Mouse (Mus musculus): ENCODE data around the gene Prmt7. TPM values are rescaled to one million over a fixed set of nuclear protein-coding genes. Genes with fewer than 3 reads are reported as not detected.
A peak's percentile ranks its signal among the peaks of the same experiment; 100 is the strongest.

Gene Prmt7
- total and polyA plus RNA-seq, 3 experiments, result 48.4 to 87.3 (median 69.5) TPM

DNA sequence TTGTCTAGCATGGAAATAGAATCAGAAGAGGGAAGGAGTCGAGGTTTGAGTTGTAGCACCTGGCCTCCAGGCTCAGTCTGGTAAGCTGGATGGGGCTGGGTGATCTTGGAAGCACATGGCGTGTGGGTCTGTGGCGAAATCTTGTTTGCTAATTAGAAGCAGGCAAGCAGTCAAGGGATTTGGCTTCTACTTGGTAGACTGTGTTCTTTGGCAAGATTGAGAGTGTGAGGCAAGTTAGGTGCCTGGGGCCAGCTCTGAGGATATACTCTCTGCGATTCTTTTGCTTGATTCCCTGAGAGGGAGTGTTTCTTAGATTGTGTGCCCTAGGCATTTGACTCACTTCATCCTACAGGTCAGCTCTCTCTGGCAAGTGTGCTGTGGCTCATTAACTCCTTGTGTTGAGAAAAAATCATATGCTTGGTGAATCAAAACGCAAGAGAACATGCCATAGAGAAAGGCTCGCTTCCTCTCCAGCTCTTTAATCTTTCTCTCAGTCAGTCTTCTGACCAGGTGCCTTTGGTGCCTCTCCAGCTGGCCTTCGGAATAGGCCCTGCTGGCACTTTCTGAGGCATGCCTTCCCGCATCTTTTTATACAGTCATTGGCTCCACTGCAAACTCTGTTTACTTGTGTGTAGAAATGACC is 25.0 kb upstream of the Prmt7 start:
- no peaks in the 10 kb centered on the region for H3K27me3 ChIP-seq (replicated peaks)
- dilution Hi-C loops (cut with MboI; ENCODE audit: extremely low pct_ligation_motif_present, extremely low pct_unique_long_range_greater_than_20kb, low sequenced_read_pairs), result no loop called here
- DNase-seq (ENCODE audit: extremely low read depth), result peak; percentile 45

DNA sequence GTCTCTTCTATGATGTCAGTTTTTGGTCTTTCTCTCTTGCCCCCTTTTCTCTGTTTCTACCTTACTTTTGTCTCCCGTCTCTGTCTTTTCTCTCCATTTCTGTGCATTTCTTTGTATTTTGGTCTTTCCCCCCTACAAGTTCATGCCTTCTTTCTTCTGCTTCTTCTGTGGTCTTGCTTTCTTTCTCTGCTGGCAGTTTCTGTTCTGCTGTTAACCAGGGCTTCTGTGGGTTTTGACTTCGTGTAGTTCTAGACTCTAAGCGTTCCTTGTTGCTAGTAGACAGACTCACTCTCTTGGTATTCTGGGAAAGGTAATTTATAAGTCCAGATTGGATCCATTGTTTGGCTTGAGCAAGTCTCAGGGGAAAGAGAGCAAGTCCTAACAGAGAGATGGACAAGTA is 24.3 kb upstream of the Prmt7 start:
- dilution Hi-C loops (cut with MboI; ENCODE audit: extremely low pct_ligation_motif_present, extremely low pct_unique_long_range_greater_than_20kb, low sequenced_read_pairs), result no loop called here
- no peaks in the 10 kb centered on the region for H3K27me3 ChIP-seq (replicated peaks)
- DNase-seq (ENCODE audit: extremely low read depth), result no peak

More for the DNA sequence above, 25.0 kb upstream of the Prmt7 start:
- peak overlapping the region; percentile 51 for H3K27ac ChIP-seq (ENCODE audit: insufficient read depth, low read depth)
- no peak for TF ChIP-seq UBTF (IDR thresholded peaks at IDR 0.05; ENCODE audit: low read depth, low read length)
- peak; percentile 78; the same call in 1 of the 2 replicates for TF ChIP-seq JUND (conservative IDR thresholded peaks at IDR 0.05; ENCODE audit: low read depth, low read length)
- TF ChIP-seq SMC3 (IDR thresholded peaks at IDR 0.05; ENCODE audit: low read depth, low read length), result no peak
- TF ChIP-seq GABPA (IDR thresholded peaks at IDR 0.05; ENCODE audit: insufficient replicate concordance, low read depth, low read length), result no peak
- peak; percentile 71; the same call in 1 of the 2 replicates for TF ChIP-seq ETS1 (conservative IDR thresholded peaks at IDR 0.05; ENCODE audit: low read depth, low read length)
- no peak for TF ChIP-seq USF2 (conservative IDR thresholded peaks at IDR 0.05; ENCODE audit: low read depth, low read length)
- TF ChIP-seq ZKSCAN1 (IDR thresholded peaks at IDR 0.05; ENCODE audit: borderline replicate concordance, low read depth, low read length), result no peak
- TF ChIP-seq POLR2AphosphoS2 (IDR thresholded peaks at IDR 0.05; ENCODE audit: low read depth, low read length), result no peak
- peak; percentile 61 for TF ChIP-seq ZNF384 (IDR thresholded peaks at IDR 0.05; ENCODE audit: low read depth, low read length)
- no peak for TF ChIP-seq ZC3H11A (IDR thresholded peaks at IDR 0.05; ENCODE audit: low read depth, low read length)
- TF ChIP-seq TCF12 (IDR thresholded peaks at IDR 0.05; ENCODE audit: low read depth, low read length), result peak; percentile 82
- TF ChIP-seq JUN (IDR thresholded peaks at IDR 0.05; ENCODE audit: insufficient read depth, low read depth, low read length), result peak; percentile 69; the same call in 1 of the 2 replicates
- peak; percentile 55; the same call in 1 of the 2 replicates for TF ChIP-seq SIN3A (IDR thresholded peaks at IDR 0.05; ENCODE audit: low read length)
- TF ChIP-seq IRF4 (IDR thresholded peaks at IDR 0.05; ENCODE audit: low read depth, low read length), result peak; percentile 96
- TF ChIP-seq MAX (IDR thresholded peaks at IDR 0.05; ENCODE audit: low read length), result no peak
- no peak for TF ChIP-seq E2F4 (IDR thresholded peaks at IDR 0.05; ENCODE audit: insufficient replicate concordance, low read depth, low read length)
- TF ChIP-seq CHD1 (IDR thresholded peaks at IDR 0.05; ENCODE audit: low read depth, low read length), result no peak
- TF ChIP-seq NELFE (IDR thresholded peaks at IDR 0.05; ENCODE audit: low read depth, low read length), result no peak
- TF ChIP-seq TBP (conservative IDR thresholded peaks at IDR 0.05; ENCODE audit: low read depth, low read length), result no peak
- TF ChIP-seq POLR2A (IDR thresholded peaks at IDR 0.05; ENCODE audit: low read depth, low read length), result no peak
- no peak for TF ChIP-seq RAD21 (IDR thresholded peaks at IDR 0.05; ENCODE audit: low read depth, low read length)
- no peak for TF ChIP-seq MAZ (IDR thresholded peaks at IDR 0.05; ENCODE audit: low read depth, low read length)
- TF ChIP-seq CHD2 (IDR thresholded peaks at IDR 0.05; ENCODE audit: low read length), result peak; percentile 64; the same call in 1 of the 2 replicates
- TF ChIP-seq MYC (IDR thresholded peaks at IDR 0.05; ENCODE audit: low read depth, low read length), result no peak; the same call in 1 of the 2 replicates
- 0 out of 2 replicates have a peak, but pooled peaks have one; percentile 26 for TF ChIP-seq MAFK (IDR thresholded peaks at IDR 0.05; ENCODE audit: insufficient replicate concordance, low read length)
- TF ChIP-seq USF1 (IDR thresholded peaks at IDR 0.05; ENCODE audit: low read depth, low read length), result no peak
- no peak for TF ChIP-seq NRF1 (IDR thresholded peaks at IDR 0.05; ENCODE audit: low read depth, low read length)
- TF ChIP-seq KAT2A (IDR thresholded peaks at IDR 0.05; ENCODE audit: insufficient replicate concordance, low read length), result no peak
- TF ChIP-seq EP300 (IDR thresholded peaks at IDR 0.05; ENCODE audit: low read length), result peak; percentile 96
- TF ChIP-seq ELF1 (IDR thresholded peaks at IDR 0.05; ENCODE audit: low read depth, low read length), result no peak
- peak; percentile 85 for TF ChIP-seq BHLHE40 (IDR thresholded peaks at IDR 0.05; ENCODE audit: low read depth, low read length)
- peak; percentile 91 for TF ChIP-seq RCOR1 (conservative IDR thresholded peaks at IDR 0.05; ENCODE audit: low read depth, low read length)
- TF ChIP-seq CTCF (conservative IDR thresholded peaks at IDR 0.05 in 1 of 2, IDR thresholded peaks at IDR 0.05 in 1 of 2; ENCODE audit: low read depth in 2 of 2, low read length in 2 of 2), result no peak
- TF ChIP-seq ZMIZ1 (IDR thresholded peaks at IDR 0.05; ENCODE audit: low read depth, low read length), result no peak
- TF ChIP-seq PAX5 (IDR thresholded peaks at IDR 0.05; ENCODE audit: low read length), result no peak
- peak; percentile 38; the same call in 1 of the 2 replicates for TF ChIP-seq MXI1 (IDR thresholded peaks at IDR 0.05; ENCODE audit: low read depth, low read length)
- no peak for TF ChIP-seq MEF2A (IDR thresholded peaks at IDR 0.05; ENCODE audit: borderline replicate concordance, low read depth, low read length)
- no peak for TF ChIP-seq HCFC1 (IDR thresholded peaks at IDR 0.05; ENCODE audit: low read depth, low read length)
- in situ Hi-C loops (cut with MboI; ENCODE audit: low pct_ligation_motif_present, low pct_unique_long_range_greater_than_20kb, low sequenced_read_pairs), result no loop called here
- no peaks in the 10 kb centered on the region; the same call in none of the 2 replicates for H3K79me2 ChIP-seq (replicated peaks; ENCODE audit: control insufficient read depth, extremely low read depth, insufficient read depth, poor library complexity, severe bottlenecking)
- H3K9ac ChIP-seq (ENCODE audit: insufficient read depth, low read depth), result peak overlapping the region; percentile 45
- H3K9me3 ChIP-seq (replicated peaks; ENCODE audit: low read length), result no peaks in the 10 kb centered on the region
- peaks cover 36 to 86% of the 10 kb centered on the region in 2 experiments for H3K36me3 ChIP-seq (replicated peaks in 1 of 2; ENCODE audit: control insufficient read depth in 1 of 2, insufficient read depth in 1 of 2, low read length in 1 of 2)
- peak overlapping the region; percentile 4 for H3K4me2 ChIP-seq (ENCODE audit: insufficient read depth, low read depth, poor library complexity, severe bottlenecking)
- H3K4me3 ChIP-seq (replicated peaks in 1 of 3; ENCODE audit: low read depth in 2 of 3, low read length in 2 of 3, poor library complexity in 1 of 3), result no peak overlapping the region
- H3K4me1 ChIP-seq (ENCODE audit: control insufficient read depth in 1 of 2, insufficient read depth in 2 of 2), result peaks cover 11 to 22% of the 10 kb centered on the region in 2 experiments; a peak in 3 of 4 replicates

More for the DNA sequence above, 24.3 kb upstream of the Prmt7 start:
- H3K4me1 ChIP-seq (ENCODE audit: control insufficient read depth in 1 of 2, insufficient read depth in 2 of 2), result peaks cover 11 to 22% of the 10 kb centered on the region in 2 experiments; a peak in 3 of 4 replicates
- in situ Hi-C loops (cut with MboI; ENCODE audit: low pct_ligation_motif_present, low pct_unique_long_range_greater_than_20kb, low sequenced_read_pairs), result no loop called here
- H3K9me3 ChIP-seq (replicated peaks; ENCODE audit: low read length), result no peaks in the 10 kb centered on the region
- peak overlapping the region; percentile 45 for H3K9ac ChIP-seq (ENCODE audit: insufficient read depth, low read depth)
- TF ChIP-seq CHD1 (IDR thresholded peaks at IDR 0.05; ENCODE audit: low read depth, low read length) (no peak; the same call in 1 of the 2 replicates), CTCF (conservative IDR thresholded peaks at IDR 0.05 in 1 of 2, IDR thresholded peaks at IDR 0.05 in 1 of 2; ENCODE audit: low read depth in 2 of 2, low read length in 2 of 2) (no peak), JUND (conservative IDR thresholded peaks at IDR 0.05; ENCODE audit: low read depth, low read length) (no peak), TBP (conservative IDR thresholded peaks at IDR 0.05; ENCODE audit: low read depth, low read length) (no peak), CHD2 (IDR thresholded peaks at IDR 0.05; ENCODE audit: low read length) (no peak), IRF4 (IDR thresholded peaks at IDR 0.05; ENCODE audit: low read depth, low read length) (peak; percentile 11; the same call in 1 of the 2 replicates), RAD21 (IDR thresholded peaks at IDR 0.05; ENCODE audit: low read depth, low read length) (no peak), ETS1 (conservative IDR thresholded peaks at IDR 0.05; ENCODE audit: low read depth, low read length) (no peak), SIN3A (IDR thresholded peaks at IDR 0.05; ENCODE audit: low read length) (no peak), SMC3 (IDR thresholded peaks at IDR 0.05; ENCODE audit: low read depth, low read length) (no peak), USF2 (conservative IDR thresholded peaks at IDR 0.05; ENCODE audit: low read depth, low read length) (no peak), EP300 (IDR thresholded peaks at IDR 0.05; ENCODE audit: low read length) (peak; percentile 60; the same call in 1 of the 2 replicates), POLR2A (IDR thresholded peaks at IDR 0.05; ENCODE audit: low read depth, low read length) (no peak), E2F4 (IDR thresholded peaks at IDR 0.05; ENCODE audit: insufficient replicate concordance, low read depth, low read length) (no peak), USF1 (IDR thresholded peaks at IDR 0.05; ENCODE audit: low read depth, low read length) (no peak), PAX5 (IDR thresholded peaks at IDR 0.05; ENCODE audit: low read length) (no peak)
- no peaks in the 10 kb centered on the region; the same call in none of the 2 replicates for H3K79me2 ChIP-seq (replicated peaks; ENCODE audit: control insufficient read depth, extremely low read depth, insufficient read depth, poor library complexity, severe bottlenecking)
- peak overlapping the region; percentile 51; the same call in 1 of the 2 replicates for H3K27ac ChIP-seq (ENCODE audit: insufficient read depth, low read depth)
- peaks cover 38 to 90% of the 10 kb centered on the region in 2 experiments for H3K36me3 ChIP-seq (replicated peaks in 1 of 2; ENCODE audit: control insufficient read depth in 1 of 2, insufficient read depth in 1 of 2, low read length in 1 of 2)
- H3K4me2 ChIP-seq (ENCODE audit: insufficient read depth, low read depth, poor library complexity, severe bottlenecking), result peak overlapping the region; percentile 4; the same call in 1 of the 2 replicates
- H3K4me3 ChIP-seq (replicated peaks in 1 of 3; ENCODE audit: low read depth in 2 of 3, low read length in 2 of 3, poor library complexity in 1 of 3), result no peak overlapping the region

Measured in CH12.LX (cell line).